Mouse (Mus musculus) E14TG2a.4 (cell line): ENCODE data around the gene Ptprb.
A peak's percentile ranks its signal among the peaks of the same experiment; 100 is the strongest.

ENCODE experiments used
- H3K27me3 ChIP-seq: 2 replicates; pipeline ENCODE4 v1.6.1; 2014; ENCODE audit warnings: low read length, control low read depth; ENCODE audit not compliant: insufficient read depth
- H3K36me3 ChIP-seq: 2 replicates; pipeline ENCODE4 v1.6.1; 2014; ENCODE audit warnings: low read length, control low read depth; ENCODE audit not compliant: insufficient read depth
- H3K4me1 ChIP-seq: replicated peaks from 2 replicates; pipeline ENCODE4 v1.6.1; 2014; ENCODE audit warnings: low read depth, low read length, control low read depth
- H3K4me3 ChIP-seq: replicated peaks from 2 replicates; pipeline ENCODE4 v1.5.1; 2014; ENCODE audit warnings: mild to moderate bottlenecking, low read length
- H3K9me3 ChIP-seq: 2 replicates; pipeline ENCODE4 v1.6.1; 2014; ENCODE audit warnings: low read length, control low read depth
- CTCF ChIP-seq: conservative IDR thresholded peaks from 2 replicates; pipeline ENCODE4 v1.5.1; 2014; ENCODE audit warnings: low read length
- NANOG ChIP-seq: IDR thresholded peaks from 2 replicates; pipeline ENCODE4 v1.6.1; 2014; ENCODE audit warnings: borderline replicate concordance, low read length, mixed read lengths
- POU5F1 ChIP-seq: IDR thresholded peaks from 2 replicates; pipeline ENCODE4 v1.6.1; 2014; ENCODE audit warnings: low read length, borderline replicate concordance

Ptprb gene

GRCm38 (mm10) chr10:116272156-116272555 is 3.2 kb upstream of the Ptprb start:
- Histone ChIP-seq H3K9me3 (no peaks in the 10 kb centered on the region), H3K4me3 (no peak overlapping the region), H3K27me3 (no peaks in the 10 kb centered on the region), H3K4me1 (peaks cover 10% of the 10 kb centered on the region; the same call in 1 of the 2 replicates), H3K36me3 (no peaks in the 10 kb centered on the region)
- TF ChIP-seq NANOG (no peak), CTCF (no peak)

- H3K27me3 ChIP-seq, result peaks cover 7% of the 10 kb centered on the region
- TF ChIP-seq POU5F1 (no peak), NANOG (no peak), CTCF (no peak)
- H3K4me3 ChIP-seq, result no peak overlapping the region
- no peaks in the 10 kb centered on the region for H3K36me3 ChIP-seq
- H3K4me1 ChIP-seq, result peaks cover 25% of the 10 kb centered on the region
- no peaks in the 10 kb centered on the region for H3K9me3 ChIP-seq
These were observed 11.5 kb downstream of the Ptprb start for GRCm38 (mm10) chr10:116286697-116287344.

- TF ChIP-seq NANOG (0 out of 2 replicates have a peak, but pooled peaks have one; percentile 14), CTCF (no peak)
- no peak overlapping the region for H3K4me3 ChIP-seq
- H3K9me3 ChIP-seq, result no peaks in the 10 kb centered on the region
- no peaks in the 10 kb centered on the region for H3K36me3 ChIP-seq
- peaks cover 13% of the 10 kb centered on the region for H3K27me3 ChIP-seq
- H3K4me1 ChIP-seq, result peaks cover 25% of the 10 kb centered on the region
These were observed 12.8 kb downstream of the Ptprb start for GRCm38 (mm10) chr10:116288130-116288529.

GRCm38 (mm10) chr10:116290483-116290882 is 15.2 kb downstream of the Ptprb start:
- Histone ChIP-seq H3K27me3 (peaks cover 13% of the 10 kb centered on the region), H3K9me3 (no peaks in the 10 kb centered on the region), H3K4me1 (peaks cover 25% of the 10 kb centered on the region), H3K4me3 (no peak overlapping the region), H3K36me3 (no peaks in the 10 kb centered on the region)
- no peak for TF ChIP-seq CTCF
- no peak for TF ChIP-seq NANOG
- TF ChIP-seq POU5F1, result no peak

GRCm38 (mm10) chr10:116291153-116291755 is 15.9 kb downstream of the Ptprb start:
- Histone ChIP-seq H3K4me1 (peaks cover 25% of the 10 kb centered on the region), H3K36me3 (no peaks in the 10 kb centered on the region), H3K9me3 (no peaks in the 10 kb centered on the region), H3K4me3 (no peak overlapping the region), H3K27me3 (peaks cover 13% of the 10 kb centered on the region)
- TF ChIP-seq NANOG (no peak), POU5F1 (no peak), CTCF (no peak)

- Histone ChIP-seq H3K4me3 (no peak overlapping the region), H3K4me1 (peaks cover 9% of the 10 kb centered on the region), H3K27me3 (peaks cover 43% of the 10 kb centered on the region), H3K9me3 (no peaks in the 10 kb centered on the region), H3K36me3 (no peaks in the 10 kb centered on the region)
- TF ChIP-seq POU5F1, result no peak
- no peak for TF ChIP-seq CTCF
- no peak for TF ChIP-seq NANOG
These were observed 21.1 kb downstream of the Ptprb start for GRCm38 (mm10) chr10:116296439-116296838.

GRCm38 (mm10) chr10:116297854-116298253 is 22.5 kb downstream of the Ptprb start:
- H3K4me1 ChIP-seq, result peaks cover 14% of the 10 kb centered on the region
- H3K4me3 ChIP-seq, result no peak overlapping the region
- no peaks in the 10 kb centered on the region for H3K36me3 ChIP-seq
- peaks cover 43% of the 10 kb centered on the region for H3K27me3 ChIP-seq
- TF ChIP-seq NANOG (no peak), CTCF (no peak), POU5F1 (no peak)
- no peaks in the 10 kb centered on the region for H3K9me3 ChIP-seq

- Histone ChIP-seq H3K27me3 (peaks cover 51% of the 10 kb centered on the region), H3K9me3 (no peaks in the 10 kb centered on the region), H3K4me1 (peaks cover 14% of the 10 kb centered on the region), H3K36me3 (no peaks in the 10 kb centered on the region), H3K4me3 (no peak overlapping the region)
- TF ChIP-seq NANOG (no peak), POU5F1 (no peak), CTCF (no peak)
These were observed 25.5 kb downstream of the Ptprb start for GRCm38 (mm10) chr10:116300824-116301223.

- peak overlapping the region; percentile 78 for H3K4me3 ChIP-seq
- no peaks in the 10 kb centered on the region for H3K9me3 ChIP-seq
- peaks cover 51% of the 10 kb centered on the region for H3K27me3 ChIP-seq
- no peak for TF ChIP-seq POU5F1
- no peak for TF ChIP-seq NANOG
- TF ChIP-seq CTCF, result no peak
- H3K4me1 ChIP-seq, result peaks cover 14% of the 10 kb centered on the region
- H3K36me3 ChIP-seq, result no peaks in the 10 kb centered on the region
These were observed 25.9 kb downstream of the Ptprb start for GRCm38 (mm10) chr10:116301258-116301657.
